Mouse (Mus musculus): ENCODE results near the gene Sult2b1. TPM values are rescaled to one million over a fixed set of nuclear protein-coding genes. Genes with fewer than 3 reads are reported as not detected.
A peak's percentile ranks its signal among the peaks of the same experiment; 100 is the strongest.

Sult2b1 gene
- polyA plus RNA-seq, 1 experiment from 2014 or later = 7.9 TPM

DNA sequence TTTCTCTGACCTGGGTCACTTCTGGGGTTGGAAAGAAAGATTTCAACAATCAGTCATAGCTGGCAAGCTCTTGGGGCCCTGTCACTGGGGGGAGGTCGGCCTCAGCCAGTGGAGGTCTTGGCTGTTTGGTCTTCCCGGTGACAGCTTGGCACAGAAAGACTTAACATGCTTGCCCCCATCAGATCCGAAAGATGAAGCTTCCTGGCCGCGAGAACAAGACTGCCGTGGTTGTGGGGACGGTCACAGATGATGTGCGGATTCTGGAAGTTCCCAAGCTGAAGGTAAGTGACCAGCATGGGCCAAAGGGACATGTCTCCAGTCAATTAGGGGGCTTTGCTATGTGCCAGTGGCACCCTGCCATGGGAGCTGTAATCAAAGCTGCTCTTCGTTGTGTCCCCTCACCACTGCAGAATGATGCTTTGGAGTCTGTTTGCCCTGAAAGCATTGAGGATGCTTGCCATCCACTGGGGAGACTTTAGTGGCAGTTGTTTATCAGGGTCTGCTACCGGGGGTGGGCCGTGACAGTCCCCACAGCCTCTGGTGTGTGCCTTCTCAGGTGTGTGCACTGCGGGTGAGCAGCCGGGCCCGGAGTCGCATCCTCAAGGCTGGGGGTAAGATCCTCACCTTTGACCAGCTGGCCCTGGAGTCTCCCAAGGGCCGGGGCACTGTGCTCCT is 64.6 kb downstream of the Sult2b1 start:
- no peak for ATAC-seq (ENCODE audit: low read depth)
- peaks cover 24% of the 10 kb centered on the region for H3K4me1 ChIP-seq (replicated peaks; ENCODE audit: control insufficient read depth, insufficient read depth, low read length)
- H3K9ac ChIP-seq (ENCODE audit: low read length) = peak overlapping the region; percentile 93; the same call in 1 of the 2 replicates
- WGBS = 79% methylated on average over 15 of the region's 16 CpGs
- H3K36me3 ChIP-seq (ENCODE audit: control insufficient read depth, insufficient read depth, low read length) = peaks cover 28% of the 10 kb centered on the region
- no peaks in the 10 kb centered on the region for H3K27me3 ChIP-seq (ENCODE audit: control insufficient read depth, insufficient read depth, low read depth, low read length)
- H3K4me3 ChIP-seq (ENCODE audit: low read length) = peak overlapping the region; percentile 73; the same call in 1 of the 2 replicates
- peak overlapping the region; percentile 86; the same call in 1 of the 2 replicates for H3K4me2 ChIP-seq (ENCODE audit: low read depth, low read length)
- no peaks in the 10 kb centered on the region for H3K9me3 ChIP-seq (ENCODE audit: control insufficient read depth, low read length)
- no peak overlapping the region for H3K27ac ChIP-seq (ENCODE audit: low read length)

DNA sequence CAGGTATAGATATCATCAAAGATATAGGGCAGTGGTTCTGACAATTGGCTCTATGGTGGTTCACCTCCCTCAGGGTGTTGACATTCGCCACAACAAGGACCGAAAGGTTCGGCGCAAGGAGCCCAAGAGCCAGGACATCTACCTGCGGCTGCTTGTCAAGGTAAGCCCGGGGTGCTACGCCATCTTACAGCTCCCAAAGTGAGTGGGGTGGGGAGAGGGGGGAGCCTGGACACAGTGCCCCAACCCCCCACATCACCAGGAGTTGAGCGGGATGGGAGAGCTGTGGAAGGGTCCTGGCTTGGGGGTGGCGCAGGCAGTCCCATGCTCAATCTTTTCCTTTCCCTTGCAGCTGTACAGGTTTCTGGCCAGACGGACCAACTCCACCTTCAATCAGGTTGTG is 65.3 kb downstream of the Sult2b1 start:
- H3K4me2 ChIP-seq (ENCODE audit: low read depth, low read length) = peak overlapping the region; percentile 86
- H3K27ac ChIP-seq (ENCODE audit: low read length) = no peak overlapping the region
- H3K36me3 ChIP-seq (ENCODE audit: control insufficient read depth, insufficient read depth, low read length) = peaks cover 24% of the 10 kb centered on the region
- 67% methylated on average over 10 of the region's 10 CpGs for WGBS
- H3K9me3 ChIP-seq (ENCODE audit: control insufficient read depth, low read length) = no peaks in the 10 kb centered on the region
- H3K9ac ChIP-seq (ENCODE audit: low read length) = peak overlapping the region; percentile 93
- peak overlapping the region; percentile 73 for H3K4me3 ChIP-seq (ENCODE audit: low read length)
- no peaks in the 10 kb centered on the region for H3K27me3 ChIP-seq (ENCODE audit: control insufficient read depth, insufficient read depth, low read depth, low read length)
- ATAC-seq (ENCODE audit: low read depth) = no peak
- H3K4me1 ChIP-seq (replicated peaks; ENCODE audit: control insufficient read depth, insufficient read depth, low read length) = peaks cover 29% of the 10 kb centered on the region

DNA sequence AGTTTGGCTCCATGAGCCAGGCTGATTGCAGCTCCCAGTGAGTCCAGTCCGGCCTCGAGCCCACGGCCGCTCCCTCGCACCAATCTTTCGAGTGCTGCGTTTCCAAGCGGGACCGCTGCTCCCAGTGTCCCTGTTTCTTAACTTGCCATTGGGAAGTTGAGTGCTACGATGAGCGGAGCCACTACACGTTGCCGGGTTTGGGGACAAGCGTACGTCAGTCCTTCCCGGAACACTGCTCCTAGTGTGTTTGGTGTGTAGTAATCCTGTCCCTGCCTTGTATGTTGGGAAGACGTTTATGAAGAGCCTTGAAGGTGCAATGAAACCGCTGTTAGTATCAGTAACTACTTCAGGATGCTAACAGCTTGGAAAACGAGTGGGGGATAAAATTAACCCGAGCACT is 66.1 kb downstream of the Sult2b1 start:
- Histone ChIP-seq H3K27me3 (ENCODE audit: control insufficient read depth, insufficient read depth, low read depth, low read length) (no peaks in the 10 kb centered on the region), H3K27ac (ENCODE audit: low read length) (peak overlapping the region; percentile 81), H3K36me3 (ENCODE audit: control insufficient read depth, insufficient read depth, low read length) (peaks cover 23% of the 10 kb centered on the region), H3K4me1 (replicated peaks; ENCODE audit: control insufficient read depth, insufficient read depth, low read length) (peaks cover 32% of the 10 kb centered on the region), H3K4me3 (ENCODE audit: low read length) (peak overlapping the region; percentile 73), H3K4me2 (ENCODE audit: low read depth, low read length) (peak overlapping the region; percentile 86), H3K9me3 (ENCODE audit: control insufficient read depth, low read length) (no peaks in the 10 kb centered on the region), H3K9ac (ENCODE audit: low read length) (peak overlapping the region; percentile 93)
- ATAC-seq (ENCODE audit: low read depth) = no peak; the same call in 1 of the 2 replicates
- under 1% methylated on average over 20 of the region's 20 CpGs for WGBS

DNA sequence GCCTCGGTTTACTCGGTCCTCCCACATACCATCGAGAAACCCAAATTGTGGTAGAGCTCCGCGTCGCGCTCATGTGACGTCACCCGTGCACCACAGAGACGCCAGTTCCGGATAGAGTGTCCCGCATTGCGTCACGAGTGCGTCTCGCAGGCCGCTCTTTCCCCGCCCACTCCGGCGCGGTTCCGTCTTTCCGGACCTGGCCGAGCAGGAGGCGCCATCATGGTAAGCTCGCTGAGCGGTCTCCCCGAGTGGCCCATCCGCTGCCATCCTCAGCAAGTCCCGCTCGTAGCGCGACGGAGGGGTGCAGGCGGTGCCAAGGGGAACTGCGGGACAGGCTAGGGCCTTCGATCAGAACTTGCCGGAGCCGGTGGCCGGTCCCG is 66.6 kb downstream of the Sult2b1 start, which contains the start of gene Sphk2:
Sphk2 (minus strand) TSS at position 85 of the 380 bp plus-strand sequence.
- under 1% methylated on average over 41 of the region's 41 CpGs for WGBS
- peak within 1 kb of the TSS; percentile 73 for H3K4me3 ChIP-seq (ENCODE audit: low read length)
- no peaks in the 10 kb centered on the region for H3K9me3 ChIP-seq (ENCODE audit: control insufficient read depth, low read length)
- H3K4me2 ChIP-seq (ENCODE audit: low read depth, low read length) = peak within 1 kb of the TSS; percentile 88
- H3K27ac ChIP-seq (ENCODE audit: low read length) = peak within 1 kb of the TSS; percentile 86
- peak within 1 kb of the TSS; percentile 93 for H3K9ac ChIP-seq (ENCODE audit: low read length)
- peaks cover 27% of the 10 kb centered on the region for H3K36me3 ChIP-seq (ENCODE audit: control insufficient read depth, insufficient read depth, low read length)
- peaks cover 33% of the 10 kb centered on the region for H3K4me1 ChIP-seq (replicated peaks; ENCODE audit: control insufficient read depth, insufficient read depth, low read length)
- H3K27me3 ChIP-seq (ENCODE audit: control insufficient read depth, insufficient read depth, low read depth, low read length) = no peaks in the 10 kb centered on the region
- ATAC-seq (ENCODE audit: low read depth) = peak; percentile 79

DNA sequence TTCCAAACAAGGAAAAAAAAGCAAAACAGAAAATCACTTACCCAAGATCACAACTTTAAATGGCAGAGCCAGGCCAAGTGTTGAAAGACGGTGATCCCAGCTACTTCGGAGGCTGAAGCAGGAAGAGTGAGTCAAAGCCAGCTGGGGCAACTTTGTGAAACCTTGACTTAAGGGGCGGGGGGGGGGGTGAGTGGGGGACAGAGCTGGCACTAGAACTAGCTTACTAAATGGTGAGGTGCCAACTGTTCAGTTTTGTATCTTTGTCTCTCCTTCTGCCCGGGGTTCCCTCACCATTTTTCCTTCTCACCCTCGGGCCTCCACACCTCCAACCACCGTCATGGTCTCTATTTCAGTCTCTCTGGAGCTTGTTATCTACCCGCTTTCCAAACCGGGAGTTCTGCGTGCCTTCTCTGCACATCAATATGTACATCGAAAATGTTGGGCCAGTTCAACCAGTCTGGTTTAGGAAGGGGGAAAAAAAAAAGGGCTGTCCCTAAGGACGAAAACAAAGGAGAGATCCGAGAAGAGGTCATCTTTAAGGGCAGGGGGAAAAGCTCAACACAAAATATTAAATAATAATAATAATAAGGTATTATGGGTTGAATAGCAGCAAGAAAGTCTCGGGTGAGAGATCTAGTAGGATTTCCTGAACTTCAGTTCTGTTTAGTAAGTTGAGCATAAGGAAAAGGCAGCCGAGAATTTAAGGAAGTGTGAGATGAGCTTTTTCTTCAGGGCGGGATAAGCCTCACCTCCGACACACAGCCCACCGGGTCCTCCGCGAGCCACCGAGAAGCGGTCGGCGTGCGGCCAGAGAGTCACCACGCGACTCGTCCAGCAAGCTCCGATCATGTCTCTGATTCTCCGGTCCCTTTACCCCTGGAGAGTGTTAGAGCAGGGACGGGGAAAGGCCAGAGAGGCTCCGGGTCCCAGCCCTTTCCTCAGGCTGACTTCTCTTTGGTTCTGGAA is 67.2 kb downstream of the Sult2b1 start:
- 8% methylated on average over 31 of the region's 31 CpGs for WGBS
- H3K4me3 ChIP-seq (ENCODE audit: low read length) = peak overlapping the region; percentile 73
- H3K4me2 ChIP-seq (ENCODE audit: low read depth, low read length) = peak overlapping the region; percentile 88
- peak; percentile 15; the same call in 1 of the 2 replicates for ATAC-seq (ENCODE audit: low read depth)
- H3K27me3 ChIP-seq (ENCODE audit: control insufficient read depth, insufficient read depth, low read depth, low read length) = no peaks in the 10 kb centered on the region
- H3K9me3 ChIP-seq (ENCODE audit: control insufficient read depth, low read length) = no peaks in the 10 kb centered on the region
- peaks cover 33% of the 10 kb centered on the region for H3K36me3 ChIP-seq (ENCODE audit: control insufficient read depth, insufficient read depth, low read length)
- H3K4me1 ChIP-seq (replicated peaks; ENCODE audit: control insufficient read depth, insufficient read depth, low read length) = peaks cover 35% of the 10 kb centered on the region
- peak overlapping the region; percentile 89 for H3K9ac ChIP-seq (ENCODE audit: low read length)
- H3K27ac ChIP-seq (ENCODE audit: low read length) = peak overlapping the region; percentile 86

DNA sequence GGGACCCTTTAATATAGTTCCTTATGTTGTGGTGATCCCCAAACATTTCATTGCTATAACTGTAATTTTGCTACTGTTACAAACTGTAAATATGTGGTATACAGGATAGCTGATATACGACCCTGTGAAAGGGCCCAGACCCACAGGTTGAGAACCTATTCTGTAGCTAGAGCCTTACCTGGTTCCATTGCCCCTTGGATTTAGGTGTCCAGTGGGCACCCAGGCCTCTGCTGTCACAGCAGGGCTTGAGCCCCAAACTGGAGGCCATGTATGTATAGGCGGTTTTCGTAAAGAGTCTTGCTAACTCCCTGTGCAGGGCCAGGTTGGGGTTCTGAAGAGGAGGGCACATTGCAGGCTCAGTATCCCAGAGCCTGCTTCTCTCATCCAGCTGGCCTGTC is 68.0 kb downstream of the Sult2b1 start:
- WGBS = 80% methylated on average over 3 of the region's 3 CpGs
- H3K4me1 ChIP-seq (replicated peaks; ENCODE audit: control insufficient read depth, insufficient read depth, low read length) = peaks cover 35% of the 10 kb centered on the region
- no peak overlapping the region for H3K27ac ChIP-seq (ENCODE audit: low read length)

DNA sequence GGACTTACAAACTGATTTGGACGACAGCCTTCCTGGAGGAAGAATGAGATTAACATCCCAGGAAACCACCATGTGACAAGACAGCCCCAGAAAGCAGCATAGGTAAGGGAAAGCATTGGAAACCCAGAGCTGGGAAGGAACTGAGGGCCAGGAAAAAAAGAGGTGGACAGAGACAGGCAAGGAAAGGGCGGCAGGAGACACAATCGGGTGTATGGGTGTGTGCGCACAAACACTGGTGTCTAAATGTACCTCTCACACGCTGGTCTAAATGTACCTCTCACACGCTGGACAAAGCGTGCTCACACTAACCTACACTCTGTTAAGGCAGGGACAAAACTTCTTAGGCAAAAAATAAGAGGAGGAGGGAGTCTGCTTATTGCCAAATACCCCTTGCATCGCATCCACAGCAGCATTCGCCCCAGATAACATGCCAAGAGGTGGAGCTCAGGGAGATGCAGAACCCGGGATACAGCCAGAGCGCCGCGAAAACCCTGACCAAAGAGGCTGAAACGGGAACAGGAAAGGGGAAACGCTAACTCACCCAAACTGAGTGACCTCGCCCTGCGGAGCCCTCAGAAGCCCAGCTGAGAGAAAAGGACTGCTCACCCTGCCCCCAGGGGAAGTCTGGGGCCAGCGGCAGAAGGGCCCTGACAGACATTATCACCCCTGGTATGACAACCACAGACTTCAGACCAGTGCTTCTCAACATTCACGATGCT is 68.6 kb downstream of the Sult2b1 start:
- H3K27ac ChIP-seq (ENCODE audit: low read length) = peak overlapping the region; percentile 23
- H3K36me3 ChIP-seq (ENCODE audit: control insufficient read depth, insufficient read depth, low read length) = peaks cover 38% of the 10 kb centered on the region
- peak overlapping the region; percentile 7; the same call in 1 of the 2 replicates for H3K9ac ChIP-seq (ENCODE audit: low read length)
- no peaks in the 10 kb centered on the region for H3K27me3 ChIP-seq (ENCODE audit: control insufficient read depth, insufficient read depth, low read depth, low read length)
- peaks cover 35% of the 10 kb centered on the region for H3K4me1 ChIP-seq (replicated peaks; ENCODE audit: control insufficient read depth, insufficient read depth, low read length)
- H3K4me2 ChIP-seq (ENCODE audit: low read depth, low read length) = peak overlapping the region; percentile 44
- H3K4me3 ChIP-seq (ENCODE audit: low read length) = peak overlapping the region; percentile 64
- ATAC-seq (ENCODE audit: low read depth) = no peak
- WGBS = 74% methylated on average over 19 of the region's 19 CpGs
- no peaks in the 10 kb centered on the region for H3K9me3 ChIP-seq (ENCODE audit: control insufficient read depth, low read length)

More for the DNA sequence above, 68.0 kb downstream of the Sult2b1 start:
- Histone ChIP-seq H3K36me3 (ENCODE audit: control insufficient read depth, insufficient read depth, low read length) (peaks cover 38% of the 10 kb centered on the region), H3K9me3 (ENCODE audit: control insufficient read depth, low read length) (no peaks in the 10 kb centered on the region), H3K27me3 (ENCODE audit: control insufficient read depth, insufficient read depth, low read depth, low read length) (no peaks in the 10 kb centered on the region), H3K4me3 (ENCODE audit: low read length) (peak overlapping the region; percentile 73), H3K9ac (ENCODE audit: low read length) (no peak overlapping the region), H3K4me2 (ENCODE audit: low read depth, low read length) (peak overlapping the region; percentile 88)
- no peak for ATAC-seq (ENCODE audit: low read depth)

DNA sequence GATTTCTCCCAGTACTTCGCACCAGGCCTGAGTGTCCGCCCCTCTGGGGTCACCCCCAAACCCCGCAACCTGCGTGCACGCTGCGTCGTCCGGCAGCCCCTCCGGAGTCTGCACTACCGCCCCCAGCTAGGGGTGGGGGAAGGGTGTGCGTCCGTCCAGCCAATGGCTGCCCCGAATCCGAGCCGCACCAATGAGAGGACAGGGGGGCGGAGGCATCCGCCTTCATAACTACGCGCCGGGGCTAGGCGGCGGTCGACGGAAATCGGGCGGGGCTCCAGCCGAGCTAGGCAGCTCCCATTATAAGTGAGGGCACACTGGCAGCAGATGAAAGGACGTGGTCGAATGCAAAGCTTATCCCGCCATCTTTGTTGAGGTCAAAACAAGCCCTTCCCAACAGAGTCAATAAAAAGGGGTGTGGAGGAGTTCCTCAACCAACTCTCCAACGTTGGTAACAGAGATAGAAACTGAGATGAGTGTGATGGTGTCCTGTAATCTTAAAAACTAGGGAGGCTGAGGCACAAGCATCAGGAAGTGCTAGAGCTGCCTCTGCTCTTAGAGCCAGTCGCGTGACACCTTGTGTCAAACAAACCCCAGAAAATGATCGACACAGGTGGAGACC is 69.3 kb downstream of the Sult2b1 start, which contains the start of gene Rpl18:
Rpl18 (plus strand) TSS at position 368 of the 619 bp plus-strand sequence.
- 5% methylated on average over 34 of the region's 34 CpGs for WGBS
- Histone ChIP-seq H3K4me1 (replicated peaks; ENCODE audit: control insufficient read depth, insufficient read depth, low read length) (peaks cover 35% of the 10 kb centered on the region), H3K4me3 (ENCODE audit: low read length) (peak within 1 kb of the TSS; percentile 64), H3K27ac (ENCODE audit: low read length) (peak within 1 kb of the TSS; percentile 53), H3K27me3 (ENCODE audit: control insufficient read depth, insufficient read depth, low read depth, low read length) (no peaks in the 10 kb centered on the region), H3K9ac (ENCODE audit: low read length) (peak within 1 kb of the TSS; percentile 74), H3K36me3 (ENCODE audit: control insufficient read depth, insufficient read depth, low read length) (peaks cover 35% of the 10 kb centered on the region), H3K9me3 (ENCODE audit: control insufficient read depth, low read length) (no peaks in the 10 kb centered on the region), H3K4me2 (ENCODE audit: low read depth, low read length) (peak within 1 kb of the TSS; percentile 89)
- ATAC-seq (ENCODE audit: low read depth) = peak; percentile 93

Measured in lung, embryonic 16.5 days (tissue).